Mouse (Mus musculus) cerebral cortex, adult 2 months (tissue): ENCODE measurements around the gene Grk3.

Experiments
- WGBS: fragments of 180-500 bp; shearing (Covaris S2); methylation state at CpG from one replicate; pipeline ENCODE4 v1.1.7; 2018; 5-methylcytosine and 5-hydroxymethylcytosine counted together

Grk3 gene

GRCm38 (mm10) chr5:113006997-113007396 is 8.6 kb downstream of the Grk3 start:
- 90% methylated on average over 7 of the region's 7 CpGs for WGBS

GRCm38 (mm10) chr5:113005941-113006391 is 9.6 kb downstream of the Grk3 start:
- 72% methylated on average over 7 of the region's 7 CpGs for WGBS

- WGBS = 42% methylated on average over 5 of the region's 5 CpGs
These were observed 12.7 kb downstream of the Grk3 start for GRCm38 (mm10) chr5:113002821-113003380.

GRCm38 (mm10) chr5:112999227-112999626 is 16.4 kb downstream of the Grk3 start:
- 81% methylated on average over 8 of the region's 8 CpGs for WGBS

GRCm38 (mm10) chr5:112997516-112998186 is 17.9 kb downstream of the Grk3 start:
- 32% methylated on average over 5 of the region's 5 CpGs for WGBS

GRCm38 (mm10) chr5:112991245-112991644 is 24.3 kb downstream of the Grk3 start:
- WGBS = 67% methylated on average over 9 of the region's 9 CpGs

GRCm38 (mm10) chr5:112981931-112982330 is 33.7 kb downstream of the Grk3 start:
- 83% methylated on average over 6 of the region's 6 CpGs for WGBS

- 92% methylated on average over 7 of the region's 7 CpGs for WGBS
These were observed 35.9 kb downstream of the Grk3 start for GRCm38 (mm10) chr5:112979710-112980109.

GRCm38 (mm10) chr5:112979195-112979594 is 36.4 kb downstream of the Grk3 start:
- WGBS = 96% methylated on average over 9 of the region's 9 CpGs

- 65% methylated on average over 5 of the region's 5 CpGs for WGBS
These were observed 38.5 kb downstream of the Grk3 start for GRCm38 (mm10) chr5:112977089-112977488.

- 49% methylated on average over 7 of the region's 7 CpGs for WGBS
These were observed 42.0 kb downstream of the Grk3 start for GRCm38 (mm10) chr5:112973596-112973995.

- WGBS = 90% methylated on average over 12 of the region's 12 CpGs
These were observed 43.3 kb downstream of the Grk3 start for GRCm38 (mm10) chr5:112972297-112972696.

GRCm38 (mm10) chr5:112963495-112963894 is 52.1 kb downstream of the Grk3 start:
- 64% methylated on average over 4 of the region's 4 CpGs for WGBS

- 86% methylated on average over 6 of the region's 6 CpGs for WGBS
These were observed 53.4 kb downstream of the Grk3 start for GRCm38 (mm10) chr5:112962166-112962565.

- 53% methylated on average over 3 of the region's 3 CpGs for WGBS
These were observed 54.7 kb downstream of the Grk3 start for GRCm38 (mm10) chr5:112960911-112961310.

GRCm38 (mm10) chr5:112958293-112958692 is 57.3 kb downstream of the Grk3 start:
- 70% methylated on average over 5 of the region's 5 CpGs for WGBS

GRCm38 (mm10) chr5:112956841-112957240 is 58.8 kb downstream of the Grk3 start:
- 68% methylated on average over 12 of the region's 12 CpGs for WGBS

- whole genome bisulfite sequencing = 89% methylated on average over 8 of the region's 8 CpGs
These were observed 59.2 kb downstream of the Grk3 start for GRCm38 (mm10) chr5:112956368-112956767.

- WGBS = 87% methylated on average over 3 of the region's 3 CpGs
These were observed 64.7 kb downstream of the Grk3 start for GRCm38 (mm10) chr5:112950847-112951246.

GRCm38 (mm10) chr5:112945925-112946324 is 69.7 kb downstream of the Grk3 start:
- WGBS = 42% methylated on average over 7 of the region's 7 CpGs

- 34% methylated on average over 7 of the region's 7 CpGs for WGBS
These were observed 73.3 kb downstream of the Grk3 start for GRCm38 (mm10) chr5:112942244-112942643.

GRCm38 (mm10) chr5:112941001-112941400 is 74.6 kb downstream of the Grk3 start:
- 91% methylated on average over 12 of the region's 12 CpGs for WGBS

GRCm38 (mm10) chr5:112936632-112937031 is 79.0 kb downstream of the Grk3 start:
- WGBS = 62% methylated on average over 10 of the region's 10 CpGs
